Mouse (Mus musculus) forebrain, embryonic 12.5 days (tissue): ENCODE measurements around the gene Krt27. TPM values are rescaled to one million over a fixed set of nuclear protein-coding genes. Genes with fewer than 3 reads are reported as not detected.
A peak's percentile ranks its signal among the peaks of the same experiment; 100 is the strongest.

Source experiments
- ATAC-seq: fragments of 200-750 bp; cut with Nextera tagmentation; 2 replicates; pipeline ENCODE4 v1.8.0; 2017; ENCODE audit warnings: moderate TSS enrichment; ENCODE audit not compliant: low FRiP score
- H3K27ac ChIP-seq: fragments of 300-500 bp; sonication (generic); 2 replicates; pipeline ENCODE4 v1.5.1; 2016; ENCODE audit warnings: mild to moderate bottlenecking
- H3K27me3 ChIP-seq: fragments of 300-500 bp; sonication (generic); 2 replicates; pipeline ENCODE4 v1.6.1; 2016; ENCODE audit warnings: mild to moderate bottlenecking
- H3K36me3 ChIP-seq: fragments of 300-500 bp; sonication (generic); replicated peaks from 2 replicates; pipeline ENCODE4 v1.6.1; 2016; ENCODE audit warnings: mild to moderate bottlenecking
- H3K4me1 ChIP-seq: fragments of 300-500 bp; sonication (generic); 2 replicates; pipeline ENCODE4 v1.6.1; 2016
- H3K4me2 ChIP-seq: fragments of 300-500 bp; sonication (generic); 2 replicates; pipeline ENCODE4 v1.6.1; 2016; ENCODE audit warnings: mild to moderate bottlenecking, moderate library complexity
- H3K4me3 ChIP-seq: fragments of 300-500 bp; sonication (generic); replicated peaks from 2 replicates; pipeline ENCODE4 v1.5.1; 2016; ENCODE audit warnings: mild to moderate bottlenecking
- H3K9ac ChIP-seq: fragments of 300-500 bp; sonication (generic); 2 replicates; pipeline ENCODE4 v1.6.1; 2016; ENCODE audit warnings: mild to moderate bottlenecking
- H3K9me3 ChIP-seq: fragments of 300-500 bp; sonication (generic); 2 replicates; pipeline ENCODE4 v1.6.1; 2016
- WGBS: fragments of 180-500 bp; shearing (Covaris S2); methylation state at CpG from one replicate; pipeline ENCODE4 v1.1.7; 2016; 5-methylcytosine and 5-hydroxymethylcytosine counted together
- polyA plus RNA-seq: library from polyadenylated mRNA; unstranded; fragments of >200 nt; fragmentation: Nextera tagmentation; extraction: Ambion mirVana; gene quantifications from 2 replicates; pipeline ENCODE4 v1.2.1, GENCODE M21; 2016

Gene Krt27
- polyA plus RNA-seq, 1 experiment from 2014 or later = not detected

GRCm38 (mm10) chr11:99379568-99379967, 28.7 kb upstream of the Krt27 start:
- ATAC-seq = no peak
- Histone ChIP-seq H3K4me1 (no peaks in the 10 kb centered on the region), H3K9me3 (no peaks in the 10 kb centered on the region), H3K27ac (no peak overlapping the region), H3K4me3 (no peak overlapping the region), H3K4me2 (no peak overlapping the region), H3K27me3 (peaks cover 22% of the 10 kb centered on the region), H3K9ac (no peak overlapping the region), H3K36me3 (no peaks in the 10 kb centered on the region)
- WGBS = 14% methylated on average over 5 of the region's 5 CpGs

- no peaks in the 10 kb centered on the region for H3K9me3 ChIP-seq
- no peak within 1 kb of the TSS for H3K27ac ChIP-seq
- no peaks in the 10 kb centered on the region for H3K36me3 ChIP-seq
- no peak within 1 kb of the TSS for H3K4me2 ChIP-seq
- 85% methylated on average over 13 of the region's 13 CpGs for WGBS
- no peak within 1 kb of the TSS for H3K9ac ChIP-seq
- H3K27me3 ChIP-seq = 0 out of 2 replicates have a peak, but pooled peaks cover 3% of the 10 kb centered on the region
- H3K4me1 ChIP-seq = 0 out of 2 replicates have a peak, but pooled peaks cover 3% of the 10 kb centered on the region
- no peak for ATAC-seq
- H3K4me3 ChIP-seq = no peak within 1 kb of the TSS
These were observed 23.9 kb upstream of the Krt27 start, which contains the start of gene Krt28 for GRCm38 (mm10) chr11:99374803-99375202. TSS of gene Krt28 (minus strand) at chr11:99374903.

GRCm38 (mm10) chr11:99369853-99370451, 19.0 kb upstream of the Krt27 start:
- H3K27ac ChIP-seq = no peak overlapping the region
- no peak overlapping the region for H3K4me3 ChIP-seq
- no peak overlapping the region for H3K9ac ChIP-seq
- 89% methylated on average over 8 of the region's 8 CpGs for WGBS
- H3K4me2 ChIP-seq = no peak overlapping the region
- H3K36me3 ChIP-seq = no peaks in the 10 kb centered on the region
- H3K27me3 ChIP-seq = 0 out of 2 replicates have a peak, but pooled peaks cover 3% of the 10 kb centered on the region
- H3K9me3 ChIP-seq = no peaks in the 10 kb centered on the region
- H3K4me1 ChIP-seq = 0 out of 2 replicates have a peak, but pooled peaks cover 3% of the 10 kb centered on the region
- ATAC-seq = no peak

GRCm38 (mm10) chr11:99369229-99369628, 18.3 kb upstream of the Krt27 start:
- Histone ChIP-seq H3K27ac (no peak overlapping the region), H3K4me2 (no peak overlapping the region), H3K9ac (no peak overlapping the region), H3K4me1 (0 out of 2 replicates have a peak, but pooled peaks cover 3% of the 10 kb centered on the region), H3K36me3 (no peaks in the 10 kb centered on the region), H3K27me3 (0 out of 2 replicates have a peak, but pooled peaks cover 3% of the 10 kb centered on the region), H3K9me3 (no peaks in the 10 kb centered on the region), H3K4me3 (no peak overlapping the region)
- ATAC-seq = no peak
- 25% methylated on average over 3 of the region's 3 CpGs for WGBS

- H3K4me1 ChIP-seq = 0 out of 2 replicates have a peak, but pooled peaks cover 3% of the 10 kb centered on the region
- ATAC-seq = no peak
- H3K9ac ChIP-seq = no peak overlapping the region
- H3K4me3 ChIP-seq = no peak overlapping the region
- H3K4me2 ChIP-seq = no peak overlapping the region
- 47% methylated on average over 10 of the region's 10 CpGs for WGBS
- H3K27me3 ChIP-seq = 0 out of 2 replicates have a peak, but pooled peaks cover 3% of the 10 kb centered on the region
- H3K27ac ChIP-seq = no peak overlapping the region
- H3K36me3 ChIP-seq = no peaks in the 10 kb centered on the region
- no peaks in the 10 kb centered on the region for H3K9me3 ChIP-seq
These were observed 15.9 kb upstream of the Krt27 start for GRCm38 (mm10) chr11:99366791-99367190.

- no peaks in the 10 kb centered on the region for H3K4me1 ChIP-seq
- no peak overlapping the region for H3K27ac ChIP-seq
- H3K36me3 ChIP-seq = no peaks in the 10 kb centered on the region
- no peaks in the 10 kb centered on the region for H3K9me3 ChIP-seq
- H3K27me3 ChIP-seq = 0 out of 2 replicates have a peak, but pooled peaks cover 3% of the 10 kb centered on the region
- ATAC-seq = no peak
- WGBS = 28% methylated on average over 9 of the region's 9 CpGs
- no peak overlapping the region for H3K4me2 ChIP-seq
- no peak overlapping the region for H3K4me3 ChIP-seq
- no peak overlapping the region for H3K9ac ChIP-seq
These were observed 13.5 kb upstream of the Krt27 start for GRCm38 (mm10) chr11:99364412-99364811.

- Histone ChIP-seq H3K9me3 (no peaks in the 10 kb centered on the region), H3K4me3 (no peak overlapping the region), H3K9ac (no peak overlapping the region), H3K27me3 (peaks cover 3% of the 10 kb centered on the region; the same call in 1 of the 2 replicates), H3K4me2 (no peak overlapping the region), H3K27ac (no peak overlapping the region), H3K4me1 (no peaks in the 10 kb centered on the region), H3K36me3 (no peaks in the 10 kb centered on the region)
- 91% methylated on average over 8 of the region's 8 CpGs for WGBS
- no peak for ATAC-seq
These were observed 10.5 kb upstream of the Krt27 start for GRCm38 (mm10) chr11:99361423-99361822.

- H3K36me3 ChIP-seq = no peaks in the 10 kb centered on the region
- no peak for ATAC-seq
- H3K9ac ChIP-seq = no peak overlapping the region
- H3K27me3 ChIP-seq = no peaks in the 10 kb centered on the region
- 45% methylated on average over 11 of the region's 11 CpGs for WGBS
- H3K4me3 ChIP-seq = no peak overlapping the region
- H3K4me2 ChIP-seq = no peak overlapping the region
- H3K27ac ChIP-seq = 0 out of 2 replicates have a peak overlapping the region, but pooled peaks have one; percentile 36
- no peaks in the 10 kb centered on the region for H3K9me3 ChIP-seq
- H3K4me1 ChIP-seq = peaks cover 6% of the 10 kb centered on the region; the same call in 1 of the 2 replicates
These were observed 11.5 kb downstream of the Krt27 start for GRCm38 (mm10) chr11:99339299-99339847.

- Histone ChIP-seq H3K9ac (no peak within 1 kb of the TSS), H3K4me2 (no peak within 1 kb of the TSS), H3K27me3 (no peaks in the 10 kb centered on the region), H3K9me3 (no peaks in the 10 kb centered on the region), H3K4me3 (no peak within 1 kb of the TSS), H3K27ac (no peak within 1 kb of the TSS), H3K36me3 (no peaks in the 10 kb centered on the region), H3K4me1 (peaks cover 6% of the 10 kb centered on the region; the same call in 1 of the 2 replicates)
- ATAC-seq = no peak
- 93% methylated on average over 11 of the region's 11 CpGs for WGBS
These were observed 13.0 kb downstream of the Krt27 start, which contains the start of gene Krt26 for GRCm38 (mm10) chr11:99337866-99338265. TSS of gene Krt26 (minus strand) at chr11:99337966.

GRCm38 (mm10) chr11:99333426-99333825, 17.5 kb downstream of the Krt27 start:
- no peak overlapping the region for H3K4me2 ChIP-seq
- H3K27me3 ChIP-seq = no peaks in the 10 kb centered on the region
- no peak overlapping the region for H3K27ac ChIP-seq
- no peak for ATAC-seq
- no peaks in the 10 kb centered on the region for H3K36me3 ChIP-seq
- 78% methylated on average over 13 of the region's 13 CpGs for whole genome bisulfite sequencing
- H3K4me1 ChIP-seq = no peaks in the 10 kb centered on the region
- no peaks in the 10 kb centered on the region for H3K9me3 ChIP-seq
- no peak overlapping the region for H3K4me3 ChIP-seq
- H3K9ac ChIP-seq = no peak overlapping the region

GRCm38 (mm10) chr11:99329655-99330054, 21.2 kb downstream of the Krt27 start:
- Histone ChIP-seq H3K27ac (no peak overlapping the region), H3K4me2 (no peak overlapping the region), H3K36me3 (no peaks in the 10 kb centered on the region), H3K4me3 (no peak overlapping the region), H3K9ac (no peak overlapping the region), H3K4me1 (no peaks in the 10 kb centered on the region), H3K9me3 (no peaks in the 10 kb centered on the region), H3K27me3 (no peaks in the 10 kb centered on the region)
- WGBS = 73% methylated on average over 2 of the region's 2 CpGs
- no peak for ATAC-seq

GRCm38 (mm10) chr11:99322851-99323250, 28.1 kb downstream of the Krt27 start, which contains the start of gene Krt25:
TSS of gene Krt25 (minus strand) at chr11:99322951.
- ATAC-seq = no peak

More at GRCm38 (mm10) chr11:99322851-99323250, 28.1 kb downstream of the Krt27 start, which contains the start of gene Krt25:
- Histone ChIP-seq H3K4me2 (no peak within 1 kb of the TSS), H3K36me3 (no peaks in the 10 kb centered on the region), H3K4me1 (no peaks in the 10 kb centered on the region), H3K4me3 (no peak within 1 kb of the TSS), H3K9me3 (no peaks in the 10 kb centered on the region), H3K9ac (no peak within 1 kb of the TSS), H3K27ac (no peak within 1 kb of the TSS), H3K27me3 (no peaks in the 10 kb centered on the region)
- 93% methylated on average over 11 of the region's 11 CpGs for WGBS
